Mouse (Mus musculus): ENCODE data around the gene Dlk2.
A peak's percentile ranks its signal among the peaks of the same experiment; 100 is the strongest.

The Dlk2 gene

GRCm38 (mm10) chr17:46272675-46273074, 24.5 kb upstream of the Dlk2 start:
- no peak for DNase-seq (ENCODE audit: extremely low spot score)

GRCm38 (mm10) chr17:46273803-46274236, 23.4 kb upstream of the Dlk2 start:
- no peak for DNase-seq (ENCODE audit: extremely low spot score)

- no peak for DNase-seq (ENCODE audit: extremely low spot score)
These were observed 22.8 kb upstream of the Dlk2 start for GRCm38 (mm10) chr17:46274465-46274864.

- DNase-seq (ENCODE audit: extremely low spot score): no peak
These were observed 22.2 kb upstream of the Dlk2 start for GRCm38 (mm10) chr17:46275034-46275433.

GRCm38 (mm10) chr17:46275506-46275905, 21.7 kb upstream of the Dlk2 start:
- DNase-seq (ENCODE audit: extremely low spot score): no peak

- DNase-seq (ENCODE audit: extremely low spot score): no peak
These were observed 19.6 kb upstream of the Dlk2 start for GRCm38 (mm10) chr17:46277586-46277985.

- DNase-seq (ENCODE audit: extremely low spot score): no peak
These were observed 19.0 kb upstream of the Dlk2 start for GRCm38 (mm10) chr17:46278011-46278765.

- peak; percentile 98 for DNase-seq (ENCODE audit: extremely low spot score)
These were observed 14.6 kb upstream of the Dlk2 start, which contains the start of gene Tjap1 for GRCm38 (mm10) chr17:46282483-46283123. Tjap1 (minus strand) TSS chr17:46283026.

GRCm38 (mm10) chr17:46283140-46283539, 14.1 kb upstream of the Dlk2 start:
- DNase-seq (ENCODE audit: extremely low spot score): no peak

GRCm38 (mm10) chr17:46283911-46284310, 13.3 kb upstream of the Dlk2 start:
- DNase-seq (ENCODE audit: extremely low spot score): no peak

GRCm38 (mm10) chr17:46284653-46285052, 12.6 kb upstream of the Dlk2 start:
- no peak for DNase-seq (ENCODE audit: extremely low spot score)

- no peak for DNase-seq (ENCODE audit: extremely low spot score)
These were observed 11.8 kb upstream of the Dlk2 start for GRCm38 (mm10) chr17:46285407-46285806.

- peak; percentile 27 for DNase-seq (ENCODE audit: extremely low spot score)
These were observed 9.5 kb upstream of the Dlk2 start for GRCm38 (mm10) chr17:46287678-46288095.

GRCm38 (mm10) chr17:46296601-46297000, 620 bp upstream of the Dlk2 start:
- DNase-seq (ENCODE audit: extremely low spot score): no peak

GRCm38 (mm10) chr17:46297028-46297363, 225 bp upstream of the Dlk2 start:
- no peak for DNase-seq (ENCODE audit: extremely low spot score)

- peak; percentile 91 for DNase-seq (ENCODE audit: extremely low spot score)
These were observed 1.1 kb downstream of the Dlk2 start for GRCm38 (mm10) chr17:46298220-46298913.

GRCm38 (mm10) chr17:46301892-46302291, 4.7 kb downstream of the Dlk2 start:
- no peak for DNase-seq (ENCODE audit: extremely low spot score)

GRCm38 (mm10) chr17:46304184-46304583, 7.0 kb downstream of the Dlk2 start:
- DNase-seq (ENCODE audit: extremely low spot score): no peak

GRCm38 (mm10) chr17:46306956-46307355, 9.7 kb downstream of the Dlk2 start:
- DNase-seq (ENCODE audit: extremely low spot score): no peak

- no peak for DNase-seq (ENCODE audit: extremely low spot score)
These were observed 12.6 kb downstream of the Dlk2 start for GRCm38 (mm10) chr17:46309835-46310234.

GRCm38 (mm10) chr17:46310515-46310914, 13.3 kb downstream of the Dlk2 start:
- no peak for DNase-seq (ENCODE audit: extremely low spot score)

GRCm38 (mm10) chr17:46313135-46313715, 16.0 kb downstream of the Dlk2 start:
- DNase-seq (ENCODE audit: extremely low spot score): no peak

Measured in embryo, embryonic 9.5 days (tissue).